Mouse (Mus musculus) myocyte (in vitro differentiated cells): ENCODE data around the gene Psmd12.

Experiments used
- E2F4 ChIP-seq: IDR thresholded peaks from one replicate; pipeline ENCODE4 v1.6.1; 2011; ENCODE audit warnings: mild to moderate bottlenecking, control low read depth, moderate library complexity; ENCODE audit not compliant: insufficient read depth
- MAX ChIP-seq: IDR thresholded peaks from one replicate; pipeline ENCODE4 v1.6.1; 2011; ENCODE audit warnings: low read depth, mild to moderate bottlenecking, control low read depth
- POLR2A ChIP-seq: IDR thresholded peaks from one replicate; pipeline ENCODE4 v1.6.1; 2011; ENCODE audit warnings: low read depth, mild to moderate bottlenecking, control low read depth, moderate library complexity; ENCODE audit not compliant: insufficient read length
- POLR2AphosphoS2 ChIP-seq: IDR thresholded peaks from one replicate; pipeline ENCODE4 v1.6.1; 2011; ENCODE audit warnings: low read depth, control low read depth; ENCODE audit not compliant: insufficient read length
- TCF12 ChIP-seq: IDR thresholded peaks from one replicate; pipeline ENCODE4 v1.6.1; 2011; ENCODE audit warnings: mild to moderate bottlenecking, control low read depth; ENCODE audit not compliant: poor library complexity, insufficient read depth, severe bottlenecking

GRCm38 (mm10) chr11:107447349-107447748, 31.9 kb upstream of the Psmd12 start:
- TF ChIP-seq POLR2A (no peak), POLR2AphosphoS2 (no peak), E2F4 (no peak), MAX (no peak), TCF12 (no peak)
